Mouse (Mus musculus): ENCODE data around the gene March2. TPM values are rescaled to one million over a fixed set of nuclear protein-coding genes. Genes with fewer than 3 reads are reported as not detected.

March2 gene
- polyA plus RNA-seq, 1 experiment from 2014 or later, result 47.2 TPM

DNA sequence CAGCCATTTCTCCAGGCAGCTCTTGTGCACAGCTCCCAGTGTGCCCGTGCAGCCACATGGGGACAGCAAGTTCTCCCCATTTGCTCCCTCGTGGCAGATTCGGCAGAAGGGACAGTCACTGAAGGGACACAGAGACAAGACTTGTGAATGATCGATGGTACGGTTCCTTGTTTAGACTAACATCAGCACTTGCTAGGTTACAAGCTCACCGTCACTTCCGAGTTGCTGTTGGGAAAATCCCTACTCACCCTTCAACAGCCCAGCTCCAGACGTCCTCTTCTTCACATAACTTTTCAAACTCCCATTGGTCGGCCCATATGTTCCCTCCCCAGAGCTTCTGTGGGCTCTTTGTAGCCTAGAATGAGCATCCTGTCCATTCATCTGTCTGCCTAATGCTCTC is 15.4 kb downstream of the March2 start:
- no peak overlapping the region for H3K4me2 ChIP-seq (ENCODE audit: low read length)
- peaks cover 30% of the 10 kb centered on the region; the same call in 1 of the 2 replicates for H3K36me3 ChIP-seq (ENCODE audit: control insufficient read depth, insufficient read depth, low read length)
- DNase-seq (ENCODE audit: low spot score) (no peak), ATAC-seq (replicated peaks; ENCODE audit: low FRiP score, low TSS enrichment, low read depth) (no peak)
- no peaks in the 10 kb centered on the region for H3K4me1 ChIP-seq (replicated peaks; ENCODE audit: control insufficient read depth, insufficient read depth, low read length)
- H3K4me3 ChIP-seq (ENCODE audit: low read depth, low read length), result no peak overlapping the region
- WGBS, result 84% methylated on average over 9 of the region's 9 CpGs
- H3K27me3 ChIP-seq (replicated peaks; ENCODE audit: control insufficient read depth, insufficient read depth, low read length), result no peaks in the 10 kb centered on the region
- H3K9me3 ChIP-seq (ENCODE audit: control insufficient read depth, low read length), result no peaks in the 10 kb centered on the region
- no peak overlapping the region for H3K9ac ChIP-seq (ENCODE audit: low read length)
- H3K27ac ChIP-seq (ENCODE audit: low read depth), result no peak overlapping the region

DNA sequence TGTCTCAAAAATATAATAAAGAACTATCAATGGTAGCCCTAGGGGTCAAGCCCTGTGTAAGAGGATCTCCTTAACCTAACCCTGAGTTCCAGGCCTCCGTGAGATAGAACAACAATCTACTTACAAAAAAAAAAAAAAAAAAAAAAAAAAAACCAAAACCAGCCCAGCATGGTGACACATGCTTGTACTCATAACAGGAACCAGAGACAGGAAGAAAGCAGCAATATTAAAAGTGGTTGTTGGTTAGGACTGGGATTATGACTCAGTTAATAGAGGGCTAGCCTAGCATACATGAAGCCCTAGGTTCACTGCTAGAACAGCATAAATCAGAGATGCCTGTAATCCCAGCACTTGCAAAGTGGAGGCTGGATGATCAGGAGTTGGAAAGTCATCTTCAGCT is 16.3 kb downstream of the March2 start:
- H3K27me3 ChIP-seq (replicated peaks; ENCODE audit: control insufficient read depth, insufficient read depth, low read length), result no peaks in the 10 kb centered on the region
- H3K9me3 ChIP-seq (ENCODE audit: control insufficient read depth, low read length), result no peaks in the 10 kb centered on the region
- DNase-seq (ENCODE audit: low spot score) (no peak), ATAC-seq (replicated peaks; ENCODE audit: low FRiP score, low TSS enrichment, low read depth) (no peak)
- no peak overlapping the region for H3K4me2 ChIP-seq (ENCODE audit: low read length)
- no peaks in the 10 kb centered on the region for H3K4me1 ChIP-seq (replicated peaks; ENCODE audit: control insufficient read depth, insufficient read depth, low read length)
- H3K4me3 ChIP-seq (ENCODE audit: low read depth, low read length), result no peak overlapping the region
- WGBS, result 82% methylated on average over 1 of the region's 1 CpGs
- H3K36me3 ChIP-seq (ENCODE audit: control insufficient read depth, insufficient read depth, low read length), result peaks cover 27% of the 10 kb centered on the region; the same call in 1 of the 2 replicates
- no peak overlapping the region for H3K9ac ChIP-seq (ENCODE audit: low read length)
- no peak overlapping the region for H3K27ac ChIP-seq (ENCODE audit: low read depth)

DNA sequence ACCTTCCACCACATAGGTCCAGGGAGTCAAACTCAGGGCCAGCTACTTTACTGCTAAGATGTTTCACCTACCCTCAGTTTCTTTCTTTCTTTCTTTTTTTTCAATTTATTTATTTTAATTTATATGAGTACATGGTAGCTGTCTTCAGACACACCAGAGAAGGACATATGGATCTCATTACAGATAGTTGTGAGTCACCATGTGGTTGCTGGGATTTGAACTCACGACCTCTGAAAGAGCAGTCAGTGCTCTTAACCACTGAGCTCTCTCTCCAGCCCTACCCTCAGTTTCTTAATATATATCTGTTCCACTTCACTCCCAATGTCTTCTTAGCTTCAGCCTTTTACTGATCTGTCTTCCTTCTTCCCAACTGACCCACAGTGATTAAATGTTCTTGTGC is 23.0 kb downstream of the March2 start:
- Histone ChIP-seq H3K9me3 (ENCODE audit: control insufficient read depth, low read length) (no peaks in the 10 kb centered on the region), H3K9ac (ENCODE audit: low read length) (no peak overlapping the region), H3K4me3 (ENCODE audit: low read depth, low read length) (no peak overlapping the region), H3K27me3 (replicated peaks; ENCODE audit: control insufficient read depth, insufficient read depth, low read length) (no peaks in the 10 kb centered on the region), H3K36me3 (ENCODE audit: control insufficient read depth, insufficient read depth, low read length) (peaks cover 35% of the 10 kb centered on the region), H3K27ac (ENCODE audit: low read depth) (no peak overlapping the region), H3K4me2 (ENCODE audit: low read length) (no peak overlapping the region), H3K4me1 (replicated peaks; ENCODE audit: control insufficient read depth, insufficient read depth, low read length) (no peaks in the 10 kb centered on the region)
- ATAC-seq (replicated peaks; ENCODE audit: low FRiP score, low TSS enrichment, low read depth) (no peak), DNase-seq (ENCODE audit: low spot score) (no peak)
- WGBS, result 84% methylated on average over 1 of the region's 1 CpGs

DNA sequence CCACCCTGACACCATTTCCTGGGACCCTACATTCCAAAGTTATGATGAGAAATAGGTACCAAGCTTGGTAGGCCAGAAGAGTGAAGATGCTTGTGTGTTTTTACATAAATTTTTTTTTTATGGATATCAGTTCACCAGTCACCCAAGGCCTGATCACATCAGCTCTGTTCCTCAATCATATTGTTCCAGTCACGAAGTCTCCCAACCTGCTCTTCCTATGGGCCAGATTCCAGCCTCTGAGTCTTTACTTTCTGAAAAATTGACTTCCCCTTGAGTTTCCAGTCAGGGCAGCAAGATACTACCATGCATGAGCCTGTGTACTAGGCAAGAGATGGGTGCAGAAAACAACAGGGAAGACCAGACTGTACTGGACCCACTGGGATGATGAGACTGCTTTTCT is 31.7 kb downstream of the March2 start, which contains the start of gene Hnrnpm:
Hnrnpm (minus strand) TSS at position 101 of the 400 bp plus-strand sequence.
- ATAC-seq (replicated peaks; ENCODE audit: low FRiP score, low TSS enrichment, low read depth) (no peak), DNase-seq (ENCODE audit: low spot score) (no peak)
- Histone ChIP-seq H3K9me3 (ENCODE audit: control insufficient read depth, low read length) (no peaks in the 10 kb centered on the region), H3K27me3 (replicated peaks; ENCODE audit: control insufficient read depth, insufficient read depth, low read length) (no peaks in the 10 kb centered on the region), H3K4me2 (ENCODE audit: low read length) (peak within 1 kb of the TSS; percentile 56), H3K27ac (ENCODE audit: low read depth) (no peak within 1 kb of the TSS; the same call in 1 of the 2 replicates), H3K4me3 (ENCODE audit: low read depth, low read length) (peak within 1 kb of the TSS; percentile 93), H3K9ac (ENCODE audit: low read length) (peak within 1 kb of the TSS; percentile 93; the same call in 1 of the 2 replicates), H3K36me3 (ENCODE audit: control insufficient read depth, insufficient read depth, low read length) (peaks cover 14% of the 10 kb centered on the region), H3K4me1 (replicated peaks; ENCODE audit: control insufficient read depth, insufficient read depth, low read length) (peaks cover 21% of the 10 kb centered on the region)
- WGBS, result 88% methylated on average over 1 of the region's 1 CpGs

DNA sequence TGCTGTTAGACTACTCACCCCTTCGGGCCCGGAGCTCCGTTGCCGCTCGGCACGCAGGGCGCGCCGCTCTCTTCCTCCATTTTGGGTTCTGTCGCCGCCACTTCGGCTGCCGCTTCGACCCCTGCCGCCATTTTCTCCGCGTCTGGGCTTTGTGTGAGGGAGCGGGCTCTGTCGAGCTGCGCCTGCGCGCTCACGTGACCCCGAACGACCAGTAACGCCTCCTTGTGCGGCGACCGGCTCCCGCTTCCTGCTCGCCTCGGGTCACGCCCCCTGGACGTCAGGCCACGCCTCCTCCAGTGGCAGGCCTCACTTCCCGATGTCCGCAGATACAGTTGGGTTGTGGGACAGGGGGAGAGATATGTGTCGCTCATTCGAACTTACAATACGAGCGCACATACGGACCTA is 33.2 kb downstream of the March2 start:
- Histone ChIP-seq H3K36me3 (ENCODE audit: control insufficient read depth, insufficient read depth, low read length) (peaks cover 9% of the 10 kb centered on the region; the same call in 1 of the 2 replicates), H3K27ac (ENCODE audit: low read depth) (peak overlapping the region; percentile 91), H3K4me3 (ENCODE audit: low read depth, low read length) (peak overlapping the region; percentile 93), H3K4me2 (ENCODE audit: low read length) (peak overlapping the region; percentile 67), H3K4me1 (replicated peaks; ENCODE audit: control insufficient read depth, insufficient read depth, low read length) (peaks cover 21% of the 10 kb centered on the region), H3K27me3 (replicated peaks; ENCODE audit: control insufficient read depth, insufficient read depth, low read length) (no peaks in the 10 kb centered on the region), H3K9ac (ENCODE audit: low read length) (peak overlapping the region; percentile 93), H3K9me3 (ENCODE audit: control insufficient read depth, low read length) (no peaks in the 10 kb centered on the region)
- ATAC-seq (replicated peaks; ENCODE audit: low FRiP score, low TSS enrichment, low read depth), result peak; percentile 99
- WGBS, result under 1% methylated on average over 42 of the region's 42 CpGs
- DNase-seq (ENCODE audit: low spot score), result peak; percentile 95

DNA sequence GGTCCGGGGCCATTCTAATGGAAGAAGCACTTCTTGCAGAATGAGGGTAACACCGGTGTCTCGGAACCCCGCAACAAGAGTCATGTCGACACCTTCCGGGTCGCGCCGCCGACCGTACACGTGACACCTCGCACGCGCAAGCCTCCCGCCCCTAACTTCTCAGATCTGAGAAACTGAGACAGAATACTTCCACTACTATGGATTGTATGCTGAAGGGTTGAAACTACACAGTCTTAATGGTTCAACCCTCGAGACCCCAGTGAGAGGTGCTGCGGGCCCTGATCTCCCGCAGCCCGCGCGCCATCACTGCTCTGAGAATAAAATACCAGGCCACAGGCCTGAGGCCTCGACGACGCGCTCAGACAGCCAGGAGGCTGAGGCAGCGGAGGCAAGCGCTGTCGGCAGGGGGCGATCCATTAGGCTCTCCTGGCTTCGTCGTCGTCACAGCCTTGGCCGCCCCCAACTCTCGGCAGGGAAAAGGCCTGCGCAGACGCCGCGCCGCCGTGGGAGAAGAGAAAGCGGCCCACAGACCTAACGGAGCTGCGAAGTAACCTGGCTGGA is 33.7 kb downstream of the March2 start:
- H3K27ac ChIP-seq (ENCODE audit: low read depth), result peak overlapping the region; percentile 91
- H3K36me3 ChIP-seq (ENCODE audit: control insufficient read depth, insufficient read depth, low read length), result peaks cover 9% of the 10 kb centered on the region; the same call in 1 of the 2 replicates
- peak overlapping the region; percentile 93 for H3K4me3 ChIP-seq (ENCODE audit: low read depth, low read length)
- peak overlapping the region; percentile 93 for H3K9ac ChIP-seq (ENCODE audit: low read length)
- WGBS, result under 1% methylated on average over 40 of the region's 44 CpGs
- H3K4me1 ChIP-seq (replicated peaks; ENCODE audit: control insufficient read depth, insufficient read depth, low read length), result peaks cover 21% of the 10 kb centered on the region
- no peaks in the 10 kb centered on the region for H3K27me3 ChIP-seq (replicated peaks; ENCODE audit: control insufficient read depth, insufficient read depth, low read length)
- peak overlapping the region; percentile 67 for H3K4me2 ChIP-seq (ENCODE audit: low read length)
- ATAC-seq (replicated peaks; ENCODE audit: low FRiP score, low TSS enrichment, low read depth) (peak; percentile 79), DNase-seq (ENCODE audit: low spot score) (peak; percentile 83)
- H3K9me3 ChIP-seq (ENCODE audit: control insufficient read depth, low read length), result no peaks in the 10 kb centered on the region

DNA sequence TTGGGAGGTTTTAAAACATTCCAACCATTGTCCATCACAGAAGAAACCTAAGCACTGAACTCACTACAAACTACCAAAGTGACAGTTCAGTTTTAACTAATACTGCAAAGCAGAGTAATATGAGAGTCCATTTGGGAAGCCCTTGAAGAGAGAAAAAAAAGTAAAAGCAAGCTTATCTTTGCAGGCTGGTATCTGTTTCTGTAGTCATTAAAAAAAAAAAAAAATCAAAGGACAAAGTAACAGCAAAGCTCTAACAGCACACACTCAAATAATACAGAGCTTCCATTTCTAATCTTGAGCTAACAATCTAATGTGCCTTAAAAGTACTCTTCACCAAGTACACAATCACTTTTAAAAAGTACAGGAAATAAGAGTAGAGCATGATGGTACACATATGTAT is 36.7 kb downstream of the March2 start:
- H3K27ac ChIP-seq (ENCODE audit: low read depth), result no peak overlapping the region
- peaks cover 22% of the 10 kb centered on the region for H3K36me3 ChIP-seq (ENCODE audit: control insufficient read depth, insufficient read depth, low read length)
- no peak overlapping the region for H3K4me3 ChIP-seq (ENCODE audit: low read depth, low read length)
- H3K4me2 ChIP-seq (ENCODE audit: low read length), result peak overlapping the region; percentile 18
- no peaks in the 10 kb centered on the region for H3K9me3 ChIP-seq (ENCODE audit: control insufficient read depth, low read length)
- ATAC-seq (replicated peaks; ENCODE audit: low FRiP score, low TSS enrichment, low read depth) (no peak), DNase-seq (ENCODE audit: low spot score) (no peak)
- no peak overlapping the region for H3K9ac ChIP-seq (ENCODE audit: low read length)
- H3K27me3 ChIP-seq (replicated peaks; ENCODE audit: control insufficient read depth, insufficient read depth, low read length), result no peaks in the 10 kb centered on the region
- peaks cover 21% of the 10 kb centered on the region for H3K4me1 ChIP-seq (replicated peaks; ENCODE audit: control insufficient read depth, insufficient read depth, low read length)

DNA sequence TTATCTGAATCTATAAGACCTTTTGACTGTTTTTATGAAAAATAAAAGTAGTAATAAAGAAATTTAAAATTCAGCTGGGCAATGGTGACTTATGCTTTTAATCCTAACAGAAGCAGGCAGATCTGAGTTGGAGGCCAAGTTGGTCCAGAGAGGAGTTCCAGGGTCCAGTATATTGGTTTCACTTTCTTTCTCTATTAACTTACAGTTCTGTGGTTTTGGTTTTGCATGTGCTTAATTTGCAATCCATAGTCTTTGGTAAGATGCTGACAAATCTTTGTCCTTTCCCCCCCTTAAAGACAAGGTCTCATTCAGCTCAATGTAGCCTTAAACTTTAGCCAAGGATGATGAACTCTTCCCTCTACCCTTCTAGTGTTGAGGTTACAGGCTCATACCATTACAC is 39.7 kb downstream of the March2 start:
- Histone ChIP-seq H3K4me2 (ENCODE audit: low read length) (no peak overlapping the region), H3K4me3 (ENCODE audit: low read depth, low read length) (no peak overlapping the region), H3K4me1 (replicated peaks; ENCODE audit: control insufficient read depth, insufficient read depth, low read length) (peaks cover 18% of the 10 kb centered on the region), H3K27ac (ENCODE audit: low read depth) (no peak overlapping the region), H3K9me3 (ENCODE audit: control insufficient read depth, low read length) (no peaks in the 10 kb centered on the region), H3K9ac (ENCODE audit: low read length) (no peak overlapping the region), H3K36me3 (ENCODE audit: control insufficient read depth, insufficient read depth, low read length) (peaks cover 41% of the 10 kb centered on the region), H3K27me3 (replicated peaks; ENCODE audit: control insufficient read depth, insufficient read depth, low read length) (no peaks in the 10 kb centered on the region)
- no peak for DNase-seq (ENCODE audit: low spot score)
- ATAC-seq (replicated peaks; ENCODE audit: low FRiP score, low TSS enrichment, low read depth), result no peak

DNA sequence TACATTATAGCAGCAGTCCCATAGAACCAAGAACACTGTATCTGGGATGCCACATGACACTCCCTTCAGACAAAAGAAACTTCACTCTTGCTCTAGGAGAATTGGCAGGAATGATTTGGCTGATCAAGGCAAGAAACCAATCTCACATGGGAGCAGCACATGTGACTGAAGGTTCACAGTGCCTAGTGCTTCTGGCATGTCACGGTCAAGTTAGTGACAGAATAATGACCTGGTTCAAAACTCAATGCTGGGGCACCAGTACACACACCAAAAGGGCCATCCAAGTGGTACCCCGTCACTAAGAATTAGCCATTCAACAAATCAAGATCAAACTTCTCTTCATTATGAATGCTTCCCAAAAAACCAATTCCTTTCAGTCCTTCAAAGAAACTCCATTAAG is 42.4 kb downstream of the March2 start:
- Histone ChIP-seq H3K4me2 (ENCODE audit: low read length) (no peak overlapping the region), H3K4me1 (replicated peaks; ENCODE audit: control insufficient read depth, insufficient read depth, low read length) (no peaks in the 10 kb centered on the region), H3K9ac (ENCODE audit: low read length) (no peak overlapping the region), H3K4me3 (ENCODE audit: low read depth, low read length) (no peak overlapping the region), H3K27me3 (replicated peaks; ENCODE audit: control insufficient read depth, insufficient read depth, low read length) (no peaks in the 10 kb centered on the region), H3K9me3 (ENCODE audit: control insufficient read depth, low read length) (no peaks in the 10 kb centered on the region), H3K36me3 (ENCODE audit: control insufficient read depth, insufficient read depth, low read length) (peaks cover 35% of the 10 kb centered on the region), H3K27ac (ENCODE audit: low read depth) (no peak overlapping the region)
- WGBS, result 87% methylated on average over 2 of the region's 2 CpGs
- DNase-seq (ENCODE audit: low spot score) (no peak), ATAC-seq (replicated peaks; ENCODE audit: low FRiP score, low TSS enrichment, low read depth) (no peak)
